Mouse (Mus musculus) hindbrain, postnatal 0 days (tissue): Measurements from ENCODE around the gene Ankrd28. TPM values are rescaled to one million over a fixed set of nuclear protein-coding genes. Genes with fewer than 3 reads are reported as not detected.

Experiments used
- ATAC-seq: fragments of 200-750 bp; cut with Nextera tagmentation; 2 replicates; pipeline ENCODE4 v1.8.0; 2017; ENCODE audit warnings: mild to moderate bottlenecking, moderate TSS enrichment, moderate library complexity
- DNase-seq: peaks from one replicate; pipeline ENCODE4 v3.0.0-alpha.2; 2015; ENCODE audit warnings: low spot score
- H3K27ac ChIP-seq: fragments of 300-500 bp; sonication (generic); 2 replicates; pipeline ENCODE4 v1.5.1; 2014; ENCODE audit warnings: mild to moderate bottlenecking
- H3K27me3 ChIP-seq: fragments of 300-500 bp; sonication (generic); 2 replicates; pipeline ENCODE4 v1.6.1; 2014; ENCODE audit warnings: low read length, mixed read lengths; ENCODE audit not compliant: insufficient read depth
- H3K36me3 ChIP-seq: fragments of 300-500 bp; sonication (generic); 2 replicates; pipeline ENCODE4 v1.6.1; 2014; ENCODE audit warnings: low read length, mixed read lengths; ENCODE audit not compliant: insufficient read depth
- H3K4me1 ChIP-seq: fragments of 300-500 bp; sonication (generic); 2 replicates; pipeline ENCODE4 v1.6.1; 2014; ENCODE audit warnings: antibody characterized with exemption, low read length, mixed read lengths; ENCODE audit not compliant: insufficient read depth
- H3K4me2 ChIP-seq: fragments of 300-500 bp; sonication (generic); 2 replicates; pipeline ENCODE4 v1.6.1; 2014; ENCODE audit warnings: low read depth, mild to moderate bottlenecking, low read length, moderate library complexity, mixed read lengths
- H3K4me3 ChIP-seq: fragments of 300-500 bp; sonication (generic); 2 replicates; pipeline ENCODE4 v1.5.1; 2014; ENCODE audit warnings: low read length
- H3K9ac ChIP-seq: fragments of 300-500 bp; sonication (generic); replicated peaks from 2 replicates; pipeline ENCODE4 v1.6.1; 2014; ENCODE audit warnings: mild to moderate bottlenecking, low read length, moderate library complexity, mixed read lengths
- H3K9me3 ChIP-seq: fragments of 300-500 bp; sonication (generic); 2 replicates; pipeline ENCODE4 v1.6.1; 2016; ENCODE audit warnings: low read length, mixed read lengths
- CTCF ChIP-seq: IDR thresholded peaks from 2 replicates; pipeline ENCODE4 v1.5.1; 2016; ENCODE audit warnings: antibody characterized with exemption, control low read depth, low read depth
- WGBS: fragments of 180-500 bp; shearing (Covaris S2); extraction: QIAGEN DNeasy Blood & Tissue Kit; methylation state at CpG from one replicate; pipeline ENCODE4 v1.1.7; 2014; 5-methylcytosine and 5-hydroxymethylcytosine counted together
- polyA plus RNA-seq: library from polyadenylated mRNA; unstranded; fragments of >200 nt; fragmentation: Nextera tagmentation; extraction: Ambion mirVana; gene quantifications from 2 replicates; pipeline ENCODE4 v1.2.1, GENCODE M21; 2015
- total RNA-seq: library from RNA; depleted of rRNA; stranded (reverse); fragments of >200 nt; gene quantifications from 2 replicates; pipeline ENCODE4 v1.2.3, GENCODE M21; 2014

Gene Ankrd28
- total and polyA plus RNA-seq, 2 experiments from 2014 or later: 8.1 to 24.9 TPM

- H3K36me3 ChIP-seq: no peaks in the 10 kb centered on the region
- no peak overlapping the region for H3K9ac ChIP-seq
- no peak overlapping the region for H3K4me2 ChIP-seq
- no peak for TF ChIP-seq CTCF
- no peaks in the 10 kb centered on the region for H3K4me1 ChIP-seq
- H3K9me3 ChIP-seq: 0 out of 2 replicates have a peak, but pooled peaks cover 2% of the 10 kb centered on the region
- no peak overlapping the region for H3K27ac ChIP-seq
- no peak for ATAC-seq
- no peak overlapping the region for H3K4me3 ChIP-seq
- no peak for DNase-seq
- H3K27me3 ChIP-seq: no peaks in the 10 kb centered on the region
- 73% methylated on average over 11 of the region's 11 CpGs for WGBS
Observed at GRCm38 (mm10) chr14:31857096-31857975, 26.9 kb upstream of the Ankrd28 start.

GRCm38 (mm10) chr14:31856007-31856406 is 25.6 kb upstream of the Ankrd28 start:
- no peak for TF ChIP-seq CTCF
- Histone ChIP-seq H3K9ac (no peak overlapping the region), H3K4me3 (no peak overlapping the region), H3K4me1 (no peaks in the 10 kb centered on the region), H3K27ac (no peak overlapping the region), H3K27me3 (no peaks in the 10 kb centered on the region), H3K9me3 (no peaks in the 10 kb centered on the region), H3K36me3 (no peaks in the 10 kb centered on the region), H3K4me2 (no peak overlapping the region)
- no peak for DNase-seq
- 83% methylated on average over 5 of the region's 5 CpGs for WGBS
- no peak for ATAC-seq

- no peak overlapping the region for H3K4me3 ChIP-seq
- H3K4me1 ChIP-seq: no peaks in the 10 kb centered on the region
- ATAC-seq: no peak
- no peak overlapping the region for H3K27ac ChIP-seq
- no peaks in the 10 kb centered on the region for H3K36me3 ChIP-seq
- no peak overlapping the region for H3K4me2 ChIP-seq
- peak; percentile 12 for DNase-seq
- no peak for TF ChIP-seq CTCF
- H3K27me3 ChIP-seq: no peaks in the 10 kb centered on the region
- H3K9ac ChIP-seq: no peak overlapping the region
- 53% methylated on average over 4 of the region's 4 CpGs for WGBS
- H3K9me3 ChIP-seq: no peaks in the 10 kb centered on the region
Observed at GRCm38 (mm10) chr14:31854667-31855066, 24.2 kb upstream of the Ankrd28 start.

GRCm38 (mm10) chr14:31843571-31843970 is 13.1 kb upstream of the Ankrd28 start:
- H3K9ac ChIP-seq: no peak overlapping the region
- H3K36me3 ChIP-seq: no peaks in the 10 kb centered on the region
- DNase-seq (no peak), ATAC-seq (no peak)
- H3K4me3 ChIP-seq: no peak overlapping the region
- no peaks in the 10 kb centered on the region for H3K9me3 ChIP-seq
- no peaks in the 10 kb centered on the region for H3K27me3 ChIP-seq
- TF ChIP-seq CTCF: no peak
- 80% methylated on average over 4 of the region's 4 CpGs for WGBS
- no peak overlapping the region for H3K4me2 ChIP-seq
- H3K4me1 ChIP-seq: no peaks in the 10 kb centered on the region
- no peak overlapping the region for H3K27ac ChIP-seq

- H3K4me1 ChIP-seq: no peaks in the 10 kb centered on the region
- H3K4me2 ChIP-seq: peak overlapping the region; percentile 61
- 42% methylated on average over 4 of the region's 4 CpGs for WGBS
- no peak for TF ChIP-seq CTCF
- H3K9ac ChIP-seq: peak overlapping the region; percentile 70; the same call in 1 of the 2 replicates
- H3K27ac ChIP-seq: peak overlapping the region; percentile 86; the same call in 1 of the 2 replicates
- peaks cover 4% of the 10 kb centered on the region; the same call in 1 of the 2 replicates for H3K9me3 ChIP-seq
- DNase-seq: no peak
- no peaks in the 10 kb centered on the region for H3K27me3 ChIP-seq
- no peaks in the 10 kb centered on the region for H3K36me3 ChIP-seq
- no peak for ATAC-seq
- peak overlapping the region; percentile 93 for H3K4me3 ChIP-seq
Observed at GRCm38 (mm10) chr14:31832022-31832421, 1.6 kb upstream of the Ankrd28 start.

- Histone ChIP-seq H3K27me3 (no peaks in the 10 kb centered on the region), H3K9me3 (no peaks in the 10 kb centered on the region), H3K36me3 (no peaks in the 10 kb centered on the region), H3K4me3 (peak overlapping the region; percentile 93), H3K9ac (peak overlapping the region; percentile 70), H3K4me2 (peak overlapping the region; percentile 61), H3K4me1 (no peaks in the 10 kb centered on the region), H3K27ac (peak overlapping the region; percentile 86)
- ATAC-seq (no peak), DNase-seq (peak; percentile 52)
- no peak for TF ChIP-seq CTCF
- 2% methylated on average over 7 of the region's 7 CpGs for WGBS
Observed at GRCm38 (mm10) chr14:31831370-31831712, 890 bp upstream of the Ankrd28 start.
